Mouse (Mus musculus): ENCODE data around the gene Pcnp.

GRCm38 (mm10) chr16:56056944-56057590 is 27.5 kb upstream of the Pcnp start:
- TF ChIP-seq GATA1 (IDR thresholded peaks at IDR 0.05; ENCODE audit: borderline replicate concordance, low read length) (no peak), CTCF (IDR thresholded peaks at IDR 0.05; ENCODE audit: low read depth, low read length) (no peak), TAL1 (conservative IDR thresholded peaks at IDR 0.05; ENCODE audit: low read depth, low read length) (no peak), GATA2 (IDR thresholded peaks at IDR 0.05; ENCODE audit: borderline replicate concordance, low read depth, low read length) (no peak), POLR2AphosphoS5 (IDR thresholded peaks at IDR 0.05; ENCODE audit: insufficient replicate concordance, low read depth, low read length) (no peak)
